Mouse (Mus musculus): Measurements from ENCODE around the gene Amigo2.

The Amigo2 gene

GRCm38 (mm10) chr15:97275626-97276395, 28.7 kb upstream of the Amigo2 start:
- POLR2A ChIA-PET: no interaction called here
- CTCF ChIA-PET: interaction anchor here in 1 of 4 experiments (1.3 kb wide), 1 partner anchor 269 kb away, joined by 3 read pairs; no protein-coding TSS in a partner anchor

DNA sequence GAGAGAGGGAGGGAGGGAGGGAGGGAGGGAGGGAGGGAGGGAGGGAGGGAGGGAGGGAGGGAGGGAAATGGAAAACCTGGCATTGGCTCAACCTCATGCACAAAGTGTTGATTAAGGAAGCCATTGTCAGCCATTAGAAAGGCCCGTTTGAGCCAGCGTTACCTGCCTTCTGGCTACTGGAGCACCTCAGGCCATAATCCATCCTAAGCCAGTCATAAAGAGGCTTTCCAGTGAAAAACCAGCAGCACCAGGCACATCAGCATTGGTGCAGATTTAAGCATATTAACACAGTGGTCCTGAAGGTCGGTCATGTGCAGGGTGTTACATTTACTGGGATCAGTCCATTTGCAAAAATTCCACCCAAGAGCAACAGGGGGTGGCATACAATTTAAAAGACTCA, 25.7 kb upstream of the Amigo2 start:
- CTCF ChIA-PET: no interaction called here
- POLR2A ChIA-PET: no interaction called here

- CTCF ChIA-PET: no interaction called here
- POLR2A ChIA-PET: no interaction called here
Measured at GRCm38 (mm10) chr15:97271985-97272697, 25.1 kb upstream of the Amigo2 start.

DNA sequence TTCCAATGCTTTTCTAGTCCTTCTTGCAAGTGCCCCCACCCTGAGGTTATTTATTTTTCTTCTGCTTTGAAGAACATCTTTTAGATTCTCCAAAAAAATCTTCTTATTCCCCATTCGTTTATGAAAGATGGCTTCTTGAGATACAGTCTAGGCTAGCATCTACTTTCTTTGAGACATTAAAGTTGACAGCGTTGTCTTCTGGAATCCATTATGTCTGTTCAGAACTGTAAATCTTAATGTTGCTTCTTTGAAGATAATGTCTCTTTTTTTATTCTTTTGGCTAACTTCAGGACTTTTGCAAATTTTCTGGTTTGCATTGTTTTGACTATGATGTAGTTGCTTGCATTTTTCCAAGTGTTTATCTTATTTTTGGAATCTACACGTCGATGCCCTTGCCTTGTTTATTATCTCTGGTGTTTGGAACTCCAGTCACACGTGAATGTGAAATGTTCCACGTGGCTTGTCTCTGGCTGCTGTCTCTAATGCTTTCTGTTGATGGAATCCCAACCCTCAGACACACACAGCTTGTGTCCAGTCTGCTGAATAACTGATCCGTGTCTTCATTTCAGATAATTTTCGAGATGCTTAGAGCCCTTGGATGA, 20.1 kb upstream of the Amigo2 start:
- ChIA-PET POLR2A (interaction anchor here in 1 of 4 experiments (0.6 kb wide), 1 partner anchor 586 kb away, joined by 3 read pairs; no protein-coding TSS in a partner anchor), CTCF (no interaction called here)

DNA sequence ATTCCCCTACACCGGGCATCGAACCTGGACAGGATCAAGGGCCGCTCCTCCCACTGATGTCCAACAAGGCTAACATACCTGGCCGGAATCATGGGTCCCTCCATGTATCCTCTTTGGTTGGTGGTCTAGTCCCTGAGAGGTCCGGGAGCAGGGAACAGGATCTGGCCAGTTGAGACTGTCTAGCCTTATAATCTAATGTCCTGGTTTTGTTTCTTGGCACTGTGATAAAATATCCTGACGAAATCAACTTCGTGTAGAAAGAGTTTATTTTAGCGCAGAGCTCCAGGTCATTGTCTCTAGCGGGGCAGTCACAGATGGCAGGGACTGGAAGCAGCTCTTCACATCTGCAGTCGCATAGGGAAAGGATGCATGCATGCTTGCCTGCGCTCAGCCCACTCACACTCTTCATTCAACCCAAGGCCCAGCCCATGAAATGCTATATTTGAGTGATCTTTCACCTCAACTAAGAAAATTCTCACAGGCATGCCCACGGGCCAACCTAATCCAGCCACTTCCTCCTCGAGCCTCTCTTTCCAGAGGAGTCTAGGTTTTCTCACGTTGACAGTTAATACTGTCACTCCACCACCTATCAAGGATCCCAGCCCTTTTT, 19.3 kb upstream of the Amigo2 start:
- CTCF ChIA-PET: no interaction called here
- POLR2A ChIA-PET: no interaction called here

GRCm38 (mm10) chr15:97262251-97262650, 15.2 kb upstream of the Amigo2 start:
- CTCF ChIA-PET: interaction anchor here in 1 of 4 experiments (1.0 kb wide), 1 partner anchor 405 kb away, joined by 3 read pairs; no protein-coding TSS in a partner anchor
- POLR2A ChIA-PET: no interaction called here

- CTCF ChIA-PET: no interaction called here
- POLR2A ChIA-PET: no interaction called here
Measured at GRCm38 (mm10) chr15:97259968-97260597, 13.0 kb upstream of the Amigo2 start.

DNA sequence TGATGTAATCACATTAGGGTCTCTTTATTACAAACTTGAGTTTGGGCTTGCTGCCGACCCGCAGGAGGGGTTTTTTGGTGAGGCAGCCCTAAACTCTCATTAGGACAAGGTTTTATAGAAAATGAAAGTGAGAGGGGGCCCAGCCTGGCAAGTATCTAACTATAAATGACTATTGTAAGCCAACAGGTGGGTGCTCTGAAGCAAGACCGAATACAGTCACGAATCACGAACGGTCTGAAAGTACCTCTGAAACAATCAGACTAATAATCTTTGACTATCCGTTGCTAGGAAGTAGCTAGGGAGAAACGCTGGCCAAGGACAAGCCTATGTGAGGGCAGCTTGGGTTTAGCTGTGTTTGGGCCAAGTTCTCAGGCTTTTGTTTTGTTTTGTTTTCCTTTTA, 12.2 kb upstream of the Amigo2 start:
- CTCF ChIA-PET: no interaction called here

DNA sequence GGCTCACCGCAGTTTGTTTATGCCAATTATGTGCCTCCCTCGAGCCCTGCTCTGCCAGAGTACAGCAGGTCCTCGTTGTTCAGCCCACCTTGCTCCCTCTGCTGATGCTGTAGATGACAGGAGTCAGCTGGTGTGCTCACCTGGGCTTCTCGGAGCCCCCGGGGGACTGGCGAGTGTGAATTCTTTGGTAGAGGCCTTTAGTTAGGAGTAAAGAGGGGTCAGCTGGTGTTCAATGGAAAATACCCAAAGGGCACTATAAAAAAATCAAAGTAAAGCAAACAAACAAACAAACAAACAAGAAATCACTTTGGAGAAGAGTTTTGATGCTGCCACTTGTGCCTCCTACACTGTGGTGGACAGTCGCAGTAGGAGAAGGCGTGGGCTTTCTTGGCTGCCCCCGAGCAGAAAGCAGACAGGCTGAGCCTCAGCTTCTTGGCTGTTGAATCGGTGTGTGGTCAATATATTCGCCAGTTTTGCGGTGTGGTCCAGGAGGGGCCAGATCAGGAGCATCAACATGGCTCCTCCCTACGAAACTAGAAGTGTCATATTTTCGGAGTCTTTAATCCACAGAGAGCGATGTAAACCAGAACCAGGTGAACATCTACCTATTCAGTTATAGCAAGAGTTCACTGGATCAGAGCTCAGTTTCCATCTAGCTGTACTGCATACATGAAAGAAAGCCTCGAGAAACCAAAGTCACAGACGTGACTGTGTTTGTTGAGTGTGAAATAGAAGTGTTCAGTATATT, 11.6 kb upstream of the Amigo2 start:
- ChIA-PET POLR2A (no interaction called here), CTCF (no interaction called here)

More for the DNA sequence above, 12.2 kb upstream of the Amigo2 start:
- POLR2A ChIA-PET: no interaction called here

GRCm38 (mm10) chr15:97257206-97257775, 10.2 kb upstream of the Amigo2 start:
- POLR2A ChIA-PET: no interaction called here
- CTCF ChIA-PET: interaction anchor here in 1 of 4 experiments (0.7 kb wide), 1 partner anchor 14 kb away, joined by 3 read pairs; no protein-coding TSS in a partner anchor

GRCm38 (mm10) chr15:97256411-97256810, 9.3 kb upstream of the Amigo2 start:
- CTCF ChIA-PET: interaction anchor here in 1 of 4 experiments (0.7 to 1.1 kb wide), 3 partner anchors 8 to 22 kb away, joined by 3 to 8 read pairs (median 3); no protein-coding TSS in a partner anchor
- POLR2A ChIA-PET: interaction anchor here in 1 of 4 experiments (0.6 kb wide), 2 partner anchors 214 to 308 kb away, joined by 3 to 4 read pairs; no protein-coding TSS in a partner anchor

DNA sequence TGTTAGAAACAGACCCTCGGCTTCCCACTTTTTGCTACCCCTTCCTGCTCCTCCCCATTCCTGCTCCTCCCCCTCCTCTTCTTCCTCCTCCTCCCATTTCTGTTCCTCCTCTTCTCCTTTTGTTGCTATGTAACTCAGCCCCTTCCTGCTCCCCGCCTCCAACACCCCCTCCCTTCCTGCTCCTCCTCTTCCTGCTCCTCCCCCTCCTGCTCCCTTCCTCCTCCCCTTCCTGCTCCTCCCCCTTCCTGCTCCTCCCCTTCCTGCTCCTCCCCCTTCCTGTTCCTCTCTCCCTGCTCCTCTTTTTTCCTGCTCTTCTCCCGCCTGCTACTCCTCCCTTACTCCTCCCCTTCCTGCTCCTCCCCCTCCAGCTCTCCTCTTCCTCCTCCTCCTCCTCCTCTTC, 8.7 kb upstream of the Amigo2 start:
- POLR2A ChIA-PET: interaction anchor here in 1 of 4 experiments (0.6 kb wide), 2 partner anchors 213 to 309 kb away, joined by 3 to 4 read pairs; no protein-coding TSS in a partner anchor
- CTCF ChIA-PET: interaction anchor here in 2 of 4 experiments (0.5 to 1.1 kb wide), 4 partner anchors 8 to 408 kb away, joined by 3 to 8 read pairs (median 3); no protein-coding TSS in a partner anchor

DNA sequence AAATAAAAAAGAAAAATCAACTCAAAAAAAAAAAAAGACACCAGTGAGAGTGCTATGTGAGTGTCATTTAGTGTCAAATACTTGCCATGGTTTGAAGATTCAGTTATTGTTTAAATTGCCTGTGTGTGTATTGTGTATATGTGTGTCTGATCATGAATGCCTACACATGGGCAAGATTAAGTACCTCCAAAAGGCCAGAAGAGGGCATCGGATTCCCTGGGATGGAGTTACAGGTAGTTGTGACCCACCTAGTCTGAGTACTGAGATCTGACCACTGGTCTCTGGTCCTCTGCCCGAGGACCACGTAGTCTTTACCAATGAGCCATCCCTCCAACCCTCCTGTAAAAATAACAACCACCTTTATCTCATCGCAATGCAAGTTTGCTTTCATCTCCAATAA, 7.3 kb upstream of the Amigo2 start:
- CTCF ChIA-PET: interaction anchor here in 2 of 4 experiments (0.9 to 1.2 kb wide), 2 partner anchors 18 to 175 kb away, joined by 5 read pairs; no protein-coding TSS in a partner anchor
- POLR2A ChIA-PET: no interaction called here

DNA sequence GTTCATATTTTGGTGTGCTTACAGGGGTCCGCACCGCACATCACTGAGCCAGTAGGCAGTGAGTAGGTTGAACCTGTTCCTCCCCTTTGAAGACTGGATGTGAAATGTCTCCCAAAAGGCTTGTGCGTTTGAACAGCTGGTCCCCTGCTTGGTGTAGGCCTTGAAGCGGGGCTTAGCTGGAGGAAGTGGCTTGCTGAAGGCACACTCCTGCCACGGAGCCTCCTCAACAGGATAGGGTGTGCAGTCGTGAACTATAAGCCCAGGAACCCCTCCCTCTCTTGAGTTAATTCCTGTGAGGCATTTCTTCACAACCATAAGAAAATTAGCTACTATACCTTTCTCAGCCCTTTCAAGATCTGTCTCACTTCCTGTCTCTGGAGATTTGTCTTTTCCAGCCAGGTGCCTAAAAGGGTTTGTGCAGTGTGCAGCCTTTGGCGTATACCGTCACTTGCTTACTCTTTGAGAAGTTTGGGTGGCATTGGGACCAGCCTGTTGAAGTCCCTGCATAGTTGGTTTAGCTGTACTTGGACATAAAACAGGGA, 5.5 kb upstream of the Amigo2 start:
- ChIA-PET POLR2A (interaction anchor here in 1 of 4 experiments (0.6 to 0.7 kb wide), 3 partner anchors 199 to 838 kb away, joined by 3 to 7 read pairs (median 5); no protein-coding TSS in a partner anchor), CTCF (interaction anchor here in 1 of 4 experiments (0.6 kb wide), 1 partner anchor 1188 kb away, joined by 3 read pairs; no protein-coding TSS in a partner anchor)

- CTCF ChIA-PET: interaction anchor here in 1 of 4 experiments (1.0 kb wide), 1 partner anchor 14 kb away, joined by 3 read pairs; no protein-coding TSS in a partner anchor
Measured at GRCm38 (mm10) chr15:97249322-97249721, 2.2 kb upstream of the Amigo2 start.

GRCm38 (mm10) chr15:97248296-97248695, 1.2 kb upstream of the Amigo2 start:
- CTCF ChIA-PET: interaction anchor here in 3 of 4 experiments (0.6 to 2.7 kb wide), 10 partner anchors 8 to 1932 kb away, joined by 3 to 8 read pairs (median 5); no protein-coding TSS in a partner anchor
- POLR2A ChIA-PET: interaction anchor here in 3 of 4 experiments (0.6 to 1.0 kb wide), 5 partner anchors 13 to 338 kb away, joined by 3 to 4 read pairs (median 4); no protein-coding TSS in a partner anchor

More at GRCm38 (mm10) chr15:97249322-97249721, 2.2 kb upstream of the Amigo2 start:
- POLR2A ChIA-PET: no interaction called here

GRCm38 (mm10) chr15:97247791-97248161, 689 bp upstream of the Amigo2 start:
- CTCF ChIA-PET: interaction anchor here in 3 of 4 experiments (0.6 to 2.7 kb wide), 9 partner anchors 8 to 1933 kb away, joined by 3 to 8 read pairs (median 5); no protein-coding TSS in a partner anchor
- POLR2A ChIA-PET: interaction anchor here in 2 of 4 experiments (0.6 to 1.3 kb wide), 5 partner anchors 12 to 258 kb away, joined by 3 to 6 read pairs (median 4); no protein-coding TSS in a partner anchor
